Mouse (Mus musculus): ENCODE measurements around the gene Foxp1.

DNA sequence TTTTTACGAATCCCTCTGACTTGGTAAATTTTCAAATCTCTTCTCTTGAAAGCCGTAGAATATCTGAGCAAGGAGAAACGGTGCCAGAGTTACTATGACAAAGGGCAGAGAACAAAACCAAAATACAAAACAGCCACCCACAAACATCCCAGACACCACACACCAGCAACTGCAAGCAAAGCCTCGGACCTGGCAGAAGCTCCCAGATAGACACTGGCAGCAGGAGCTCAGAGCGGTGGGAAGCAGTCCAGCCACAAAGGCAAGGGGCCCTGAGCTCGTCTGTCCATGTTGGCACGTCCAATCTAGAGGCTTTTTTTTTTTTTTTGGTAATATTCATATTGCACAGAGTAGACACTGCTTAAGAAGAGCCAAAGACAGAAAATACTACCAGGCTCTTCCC, 58.6 kb downstream of the Foxp1 start:
- TF ChIP-seq UBTF (IDR thresholded peaks at IDR 0.05; ENCODE audit: borderline replicate concordance, insufficient read depth, low read depth, low read length) (no peak), SIN3A (IDR thresholded peaks at IDR 0.05; ENCODE audit: low read length) (no peak), TAL1 (IDR thresholded peaks at IDR 0.05; ENCODE audit: low read length) (no peak), TBP (IDR thresholded peaks at IDR 0.05; ENCODE audit: low read depth, low read length) (no peak), CTCF (IDR thresholded peaks at IDR 0.05 in 2 of 3, conservative IDR thresholded peaks at IDR 0.05 in 1 of 3; ENCODE audit: control insufficient read depth in 1 of 3, insufficient read depth in 1 of 3, low read depth in 2 of 3, low read length in 3 of 3, poor library complexity in 1 of 3, severe bottlenecking in 1 of 3) (no peak), RAD21 (IDR thresholded peaks at IDR 0.05; ENCODE audit: low read depth, low read length) (no peak), POLR2A (IDR thresholded peaks at IDR 0.05; ENCODE audit: control insufficient read depth in 1 of 2, insufficient read depth in 1 of 2, low read depth in 1 of 2, low read length in 2 of 2, poor library complexity in 1 of 2) (no peak), EP300 (IDR thresholded peaks at IDR 0.05; ENCODE audit: low read depth in 1 of 2, low read length in 2 of 2) (no peak), SMC3 (IDR thresholded peaks at IDR 0.05; ENCODE audit: low read depth, low read length) (no peak), MXI1 (IDR thresholded peaks at IDR 0.05; ENCODE audit: low read depth, low read length) (no peak)

All from MEL (cell line).